Mouse (Mus musculus): ENCODE data around the gene Tspoap1. TPM values are rescaled to one million over a fixed set of nuclear protein-coding genes. Genes with fewer than 3 reads are reported as not detected.

Gene Tspoap1
- polyA plus RNA-seq, 1 experiment from 2014 or later = 1.5 TPM

DNA sequence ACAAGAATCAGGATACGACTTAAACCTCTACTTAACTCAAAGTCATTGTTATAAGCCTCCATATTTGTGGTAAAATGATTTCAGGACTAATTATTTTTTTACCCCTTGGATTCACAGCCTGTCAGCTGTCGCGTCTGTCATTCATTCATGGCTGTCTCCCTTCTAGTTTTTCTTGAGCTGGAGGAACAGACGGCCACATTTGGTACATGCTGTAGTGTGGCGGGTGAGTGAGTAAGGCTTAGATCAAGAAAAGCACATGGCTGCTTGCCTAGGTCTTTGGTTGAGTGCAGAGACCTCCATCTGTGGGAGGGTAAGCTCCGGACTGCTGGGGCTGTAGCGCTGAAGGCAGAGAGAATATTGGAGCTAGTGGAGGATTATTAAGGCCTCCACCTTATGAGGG lies 12.6 kb upstream of the Tspoap1 start:
- Histone ChIP-seq H3K9me3 (no peaks in the 10 kb centered on the region), H3K4me3 (no peak overlapping the region), H3K27ac (peak overlapping the region; percentile 74; the same call in 1 of the 2 replicates), H3K36me3 (peaks cover 25% of the 10 kb centered on the region), H3K4me1 (peaks cover 19% of the 10 kb centered on the region), H3K27me3 (ENCODE audit: insufficient read depth, poor library complexity, severe bottlenecking) (0 out of 2 replicates have a peak, but pooled peaks cover 3% of the 10 kb centered on the region)
- 89% methylated on average over 7 of the region's 7 CpGs for WGBS
- DNase-seq (ENCODE audit: low spot score) = no peak

DNA sequence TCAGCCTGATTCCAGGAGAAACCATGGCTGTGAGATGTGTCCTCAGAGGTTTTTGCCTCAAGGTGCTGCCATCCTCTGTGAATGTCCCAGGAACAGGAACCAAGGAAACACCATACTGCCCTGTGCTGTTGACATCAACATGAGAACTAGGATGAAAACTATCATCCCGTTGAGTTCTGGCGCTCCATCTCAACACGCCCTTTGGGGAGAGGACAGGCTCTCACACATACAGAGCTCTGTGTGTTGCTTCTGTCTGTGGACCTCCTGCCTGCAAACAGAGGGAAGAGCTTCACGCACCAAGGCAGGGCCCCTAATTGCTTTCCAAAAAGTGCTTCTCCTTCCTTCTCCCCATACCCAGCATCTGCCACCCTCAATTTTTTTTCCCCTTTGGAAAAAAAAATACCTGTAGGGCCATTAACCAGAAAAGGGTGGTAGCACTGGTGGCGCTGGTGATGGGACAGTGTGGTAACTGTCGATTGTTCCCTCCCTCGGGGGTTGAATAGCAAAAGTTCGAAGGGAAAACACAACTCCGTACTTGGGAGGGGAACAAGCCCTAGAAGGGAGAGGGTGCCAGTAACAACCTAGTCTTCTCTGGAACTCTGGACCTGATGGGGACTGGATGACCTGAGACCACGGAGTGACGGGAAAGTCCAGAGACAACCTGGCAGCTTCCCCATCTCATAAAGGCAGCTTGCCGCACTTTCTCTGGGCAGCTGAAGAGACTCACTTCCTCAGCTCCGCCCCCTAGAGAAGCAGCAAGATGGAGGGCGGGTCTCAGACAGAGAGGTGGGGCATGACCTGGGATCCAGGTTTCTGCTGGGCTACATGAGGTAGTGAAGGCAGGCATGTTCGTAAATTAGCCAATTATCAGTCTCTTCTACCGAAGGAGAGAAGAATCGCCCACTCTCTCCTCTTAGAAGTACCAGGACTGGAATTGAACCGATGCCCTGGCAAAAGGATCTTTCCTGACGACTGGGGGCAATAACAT lies 11.9 kb upstream of the Tspoap1 start:
- no peaks in the 10 kb centered on the region for H3K9me3 ChIP-seq
- H3K4me1 ChIP-seq = peaks cover 19% of the 10 kb centered on the region
- DNase-seq (ENCODE audit: low spot score) = peak; percentile 85
- H3K27ac ChIP-seq = peak overlapping the region; percentile 74
- peaks cover 19% of the 10 kb centered on the region for H3K36me3 ChIP-seq
- H3K27me3 ChIP-seq (ENCODE audit: insufficient read depth, poor library complexity, severe bottlenecking) = 0 out of 2 replicates have a peak, but pooled peaks cover 3% of the 10 kb centered on the region
- WGBS = 30% methylated on average over 19 of the region's 19 CpGs
- 0 out of 2 replicates have a peak overlapping the region, but pooled peaks have one; percentile 3 for H3K4me3 ChIP-seq

DNA sequence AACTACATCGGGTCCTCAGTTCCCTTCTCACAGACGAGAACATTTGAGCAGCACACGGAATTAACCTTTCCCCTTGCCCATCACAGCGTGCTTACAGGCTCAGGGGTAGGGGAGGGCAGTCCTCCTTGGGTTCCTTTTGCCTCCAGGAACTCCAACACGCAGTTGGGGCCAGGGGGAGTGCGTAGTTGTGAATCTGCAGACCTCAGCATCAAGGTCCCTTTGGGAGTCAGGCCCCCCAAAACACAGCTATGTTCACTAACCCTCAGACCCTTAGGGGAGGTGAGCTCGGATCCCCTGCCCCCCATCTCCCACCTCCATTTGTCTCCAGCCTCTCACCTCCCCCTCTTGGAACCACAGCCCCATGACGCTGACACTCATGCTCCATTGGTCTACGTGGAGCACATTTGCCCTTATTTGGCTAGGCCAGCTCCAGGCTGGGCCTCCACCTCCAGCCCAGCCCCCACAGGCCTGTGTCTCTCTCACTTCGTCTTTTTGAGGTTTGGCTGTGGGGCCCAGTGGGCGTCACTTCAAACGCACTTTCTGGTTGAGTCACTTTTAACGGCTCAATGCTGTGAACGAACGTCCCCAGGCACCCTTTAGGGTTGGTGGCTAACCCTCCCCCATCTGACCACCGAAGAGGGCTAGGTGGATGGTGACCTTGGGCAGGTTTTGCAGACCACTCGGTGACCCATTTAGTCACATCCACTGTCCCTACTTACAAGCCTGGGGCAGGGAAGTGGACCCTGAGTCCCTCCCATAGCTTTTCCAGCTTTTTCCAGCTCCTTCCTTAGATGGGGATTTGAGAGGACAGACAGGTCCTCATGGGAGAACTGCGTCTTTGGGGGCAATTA lies 10.9 kb upstream of the Tspoap1 start:
- DNase-seq (ENCODE audit: low spot score) = peak; percentile 94
- 42% methylated on average over 18 of the region's 18 CpGs for WGBS
- no peaks in the 10 kb centered on the region for H3K9me3 ChIP-seq
- H3K36me3 ChIP-seq = peaks cover 10% of the 10 kb centered on the region
- H3K4me1 ChIP-seq = peaks cover 25% of the 10 kb centered on the region
- H3K27ac ChIP-seq = peak overlapping the region; percentile 74
- H3K27me3 ChIP-seq (ENCODE audit: insufficient read depth, poor library complexity, severe bottlenecking) = 0 out of 2 replicates have a peak, but pooled peaks cover 3% of the 10 kb centered on the region
- H3K4me3 ChIP-seq = peak overlapping the region; percentile 25

DNA sequence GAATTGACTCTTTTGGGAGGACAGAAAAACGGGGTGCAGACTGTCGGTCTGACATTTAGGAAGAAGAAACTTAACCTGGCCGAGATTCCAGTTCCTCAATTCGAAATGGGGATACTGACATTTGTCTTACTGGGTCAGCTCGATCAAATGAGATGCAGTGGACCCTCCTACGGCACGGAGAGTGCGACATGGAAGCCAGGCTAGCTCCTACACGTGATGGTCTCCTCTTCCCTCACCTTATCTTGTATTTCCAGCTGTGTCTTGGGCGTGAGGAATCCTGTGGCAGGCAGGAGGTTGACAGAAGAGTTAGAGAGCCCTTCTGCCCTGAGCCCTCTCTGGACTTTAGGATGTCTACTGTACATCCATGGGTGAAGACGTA lies 10.3 kb upstream of the Tspoap1 start:
- Histone ChIP-seq H3K27me3 (ENCODE audit: insufficient read depth, poor library complexity, severe bottlenecking) (0 out of 2 replicates have a peak, but pooled peaks cover 3% of the 10 kb centered on the region), H3K4me3 (peak overlapping the region; percentile 25; the same call in 1 of the 2 replicates), H3K36me3 (peaks cover 4% of the 10 kb centered on the region), H3K27ac (peak overlapping the region; percentile 74; the same call in 1 of the 2 replicates), H3K9me3 (no peaks in the 10 kb centered on the region), H3K4me1 (peaks cover 29% of the 10 kb centered on the region)
- WGBS = 57% methylated on average over 11 of the region's 11 CpGs
- peak; percentile 87 for DNase-seq (ENCODE audit: low spot score)

DNA sequence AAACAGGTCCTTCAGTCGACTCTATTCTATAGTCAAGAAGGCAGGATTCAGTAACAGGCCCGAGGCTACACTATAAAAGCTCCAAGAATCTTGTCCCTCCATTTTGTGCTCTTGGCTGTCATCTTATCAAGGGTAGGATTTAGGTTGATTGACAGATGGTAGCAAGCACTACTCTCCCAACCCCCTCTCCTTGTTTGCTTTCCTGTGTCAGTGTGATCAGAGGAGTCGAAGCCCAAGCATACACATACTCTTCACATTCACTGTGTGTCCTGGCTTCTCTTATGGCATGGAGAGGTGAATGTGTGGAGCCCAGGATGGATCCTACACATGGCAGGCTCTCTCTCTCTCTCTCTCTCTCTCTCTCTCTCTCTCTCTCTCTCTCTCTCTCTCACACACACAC lies 9.8 kb upstream of the Tspoap1 start:
- peaks cover 29% of the 10 kb centered on the region for H3K4me1 ChIP-seq
- H3K27me3 ChIP-seq (ENCODE audit: insufficient read depth, poor library complexity, severe bottlenecking) = 0 out of 2 replicates have a peak, but pooled peaks cover 3% of the 10 kb centered on the region
- peak overlapping the region; percentile 69; the same call in 1 of the 2 replicates for H3K27ac ChIP-seq
- no peaks in the 10 kb centered on the region for H3K9me3 ChIP-seq
- no peak for DNase-seq (ENCODE audit: low spot score)
- 55% methylated on average over 3 of the region's 3 CpGs for WGBS
- H3K4me3 ChIP-seq = no peak overlapping the region
- no peaks in the 10 kb centered on the region for H3K36me3 ChIP-seq

DNA sequence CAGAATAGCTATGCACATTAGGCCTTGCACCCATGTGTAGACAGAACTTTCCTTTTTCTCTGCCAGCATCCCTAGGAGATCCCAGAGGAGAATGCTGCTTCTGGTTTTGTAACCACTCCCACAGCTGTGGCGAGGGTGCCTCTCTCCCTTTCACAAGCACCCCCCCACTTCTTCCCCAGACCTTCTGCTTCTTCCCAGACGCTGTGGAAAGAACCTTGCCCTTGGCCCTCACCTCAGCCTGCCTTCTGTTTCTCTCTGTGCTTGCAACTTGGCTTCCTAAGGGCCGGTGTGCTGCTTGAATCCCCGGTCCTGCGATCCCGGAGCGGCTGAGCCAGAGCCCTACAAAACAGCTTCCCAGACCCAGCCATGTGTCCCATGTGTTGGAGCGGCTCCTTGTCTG lies 9.3 kb upstream of the Tspoap1 start:
- H3K27ac ChIP-seq = peak overlapping the region; percentile 69

DNA sequence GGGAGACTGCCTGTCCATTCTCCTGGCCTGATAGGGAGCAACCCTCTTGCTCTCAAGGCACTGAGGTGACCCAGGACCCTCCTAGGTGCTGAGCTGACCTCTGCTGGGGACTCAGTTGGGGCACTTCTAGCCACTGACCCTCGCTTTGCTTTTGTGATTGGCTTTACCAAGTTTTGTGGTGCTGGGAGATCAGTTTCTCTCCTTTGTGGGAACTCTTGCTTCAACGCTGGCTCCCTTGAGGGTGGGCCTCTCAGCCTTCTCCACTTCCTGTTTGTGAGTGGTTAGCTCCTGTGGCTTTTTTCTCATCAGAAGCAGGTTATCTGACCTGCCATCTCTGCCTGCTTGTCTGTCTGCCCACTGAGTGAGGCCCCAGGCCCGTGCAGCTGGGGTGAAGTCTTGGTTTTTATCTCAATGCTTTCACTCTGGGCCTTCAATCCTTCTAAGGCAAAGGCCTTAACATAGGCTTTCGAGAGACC lies 8.8 kb upstream of the Tspoap1 start:
- Histone ChIP-seq H3K27me3 (ENCODE audit: insufficient read depth, poor library complexity, severe bottlenecking) (0 out of 2 replicates have a peak, but pooled peaks cover 3% of the 10 kb centered on the region), H3K4me3 (no peak overlapping the region), H3K36me3 (no peaks in the 10 kb centered on the region), H3K9me3 (no peaks in the 10 kb centered on the region), H3K4me1 (peaks cover 29% of the 10 kb centered on the region), H3K27ac (peak overlapping the region; percentile 69)
- WGBS = 49% methylated on average over 4 of the region's 4 CpGs
- peak; percentile 75 for DNase-seq (ENCODE audit: low spot score)

More for the DNA sequence above, 9.3 kb upstream of the Tspoap1 start:
- peaks cover 29% of the 10 kb centered on the region for H3K4me1 ChIP-seq
- DNase-seq (ENCODE audit: low spot score) = peak; percentile 74
- 0 out of 2 replicates have a peak overlapping the region, but pooled peaks have one; percentile 3 for H3K4me3 ChIP-seq
- H3K36me3 ChIP-seq = no peaks in the 10 kb centered on the region
- 77% methylated on average over 8 of the region's 8 CpGs for WGBS
- 0 out of 2 replicates have a peak, but pooled peaks cover 3% of the 10 kb centered on the region for H3K27me3 ChIP-seq (ENCODE audit: insufficient read depth, poor library complexity, severe bottlenecking)
- H3K9me3 ChIP-seq = no peaks in the 10 kb centered on the region

DNA sequence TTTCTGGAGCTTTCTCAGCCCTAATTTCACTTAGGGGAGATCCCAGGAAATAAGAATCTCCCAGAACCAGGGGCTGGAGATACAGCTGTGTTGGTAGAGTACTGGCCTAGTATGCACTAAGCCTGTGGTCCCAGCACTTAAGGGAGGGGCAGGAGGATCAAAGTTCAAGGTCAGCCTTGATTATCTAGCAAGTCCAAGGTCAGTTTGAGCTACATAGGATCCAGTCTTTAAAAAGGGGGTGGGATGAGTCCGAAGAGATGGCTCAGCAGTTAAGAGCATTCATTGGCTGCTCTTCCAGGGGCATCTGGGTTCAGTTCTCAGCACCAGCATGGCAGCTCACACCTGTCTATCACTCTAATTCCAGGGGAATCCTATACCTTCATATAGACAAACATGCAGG lies 8.0 kb upstream of the Tspoap1 start:
- Histone ChIP-seq H3K4me1 (peaks cover 29% of the 10 kb centered on the region), H3K36me3 (no peaks in the 10 kb centered on the region), H3K9me3 (no peaks in the 10 kb centered on the region), H3K27me3 (ENCODE audit: insufficient read depth, poor library complexity, severe bottlenecking) (0 out of 2 replicates have a peak, but pooled peaks cover 3% of the 10 kb centered on the region), H3K27ac (peak overlapping the region; percentile 69; the same call in 1 of the 2 replicates), H3K4me3 (no peak overlapping the region)
- no peak for DNase-seq (ENCODE audit: low spot score)
- WGBS = 80% methylated on average over 1 of the region's 1 CpGs

DNA sequence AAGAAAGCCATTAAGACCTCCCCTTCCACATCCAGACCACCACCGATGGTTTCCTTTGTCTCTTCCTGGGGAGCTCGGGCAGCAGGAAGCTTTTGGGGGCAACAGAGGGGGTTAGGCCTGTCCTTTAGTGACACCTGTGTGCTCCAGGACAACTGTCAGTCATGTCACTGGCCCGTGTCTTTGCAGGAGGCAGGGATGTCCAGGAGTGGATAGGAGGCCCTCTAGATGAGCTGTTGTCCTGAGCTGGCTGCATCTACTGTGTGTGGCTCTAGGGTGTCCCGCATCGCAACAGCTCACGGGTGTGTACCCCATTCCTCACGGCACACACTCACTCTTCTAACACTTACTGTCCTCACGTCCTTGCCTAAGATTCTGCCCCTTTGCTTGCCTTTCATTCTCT lies 7.1 kb upstream of the Tspoap1 start:
- no peak for DNase-seq (ENCODE audit: low spot score)
- Histone ChIP-seq H3K36me3 (no peaks in the 10 kb centered on the region), H3K27ac (peak overlapping the region; percentile 77; the same call in 1 of the 2 replicates), H3K9me3 (no peaks in the 10 kb centered on the region), H3K4me3 (no peak overlapping the region), H3K27me3 (ENCODE audit: insufficient read depth, poor library complexity, severe bottlenecking) (0 out of 2 replicates have a peak, but pooled peaks cover 3% of the 10 kb centered on the region), H3K4me1 (peaks cover 29% of the 10 kb centered on the region)
- WGBS = 72% methylated on average over 8 of the region's 8 CpGs

DNA sequence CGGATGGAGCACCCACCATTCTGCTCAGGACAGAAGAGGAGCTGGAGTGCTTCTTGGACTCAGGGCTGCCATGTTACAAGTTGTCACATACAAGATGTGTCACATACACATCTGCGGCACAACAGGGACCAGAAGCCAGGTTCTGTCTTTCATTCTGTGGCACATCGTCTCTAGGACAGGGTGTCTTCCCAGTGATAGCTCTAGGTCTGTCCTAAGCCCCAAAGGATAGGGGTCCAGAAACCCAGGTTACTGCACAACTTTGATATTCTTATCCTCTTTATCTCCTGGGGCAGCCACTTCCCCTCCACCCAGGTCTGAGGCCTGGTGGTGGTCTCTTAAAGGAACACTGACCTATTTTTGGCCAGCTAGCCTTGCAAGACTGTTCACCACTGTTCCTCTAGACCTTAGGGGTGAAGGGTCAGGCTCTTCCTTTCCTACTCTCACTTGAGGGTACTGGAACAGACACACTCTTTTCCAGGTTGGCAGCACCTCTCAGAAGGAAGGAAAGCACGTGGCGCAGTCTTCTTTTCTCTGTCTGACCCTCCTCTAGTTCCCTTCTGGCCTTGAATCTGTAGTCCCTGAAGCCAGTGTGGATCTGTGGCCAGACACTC lies 6.3 kb upstream of the Tspoap1 start:
- H3K27me3 ChIP-seq (ENCODE audit: insufficient read depth, poor library complexity, severe bottlenecking) = peaks cover 3% of the 10 kb centered on the region; the same call in 1 of the 2 replicates
- H3K9me3 ChIP-seq = no peaks in the 10 kb centered on the region
- H3K27ac ChIP-seq = peak overlapping the region; percentile 77
- no peak for DNase-seq (ENCODE audit: low spot score)
- 68% methylated on average over 5 of the region's 5 CpGs for WGBS
- no peaks in the 10 kb centered on the region for H3K36me3 ChIP-seq
- H3K4me1 ChIP-seq = peaks cover 24% of the 10 kb centered on the region
- no peak overlapping the region for H3K4me3 ChIP-seq

DNA sequence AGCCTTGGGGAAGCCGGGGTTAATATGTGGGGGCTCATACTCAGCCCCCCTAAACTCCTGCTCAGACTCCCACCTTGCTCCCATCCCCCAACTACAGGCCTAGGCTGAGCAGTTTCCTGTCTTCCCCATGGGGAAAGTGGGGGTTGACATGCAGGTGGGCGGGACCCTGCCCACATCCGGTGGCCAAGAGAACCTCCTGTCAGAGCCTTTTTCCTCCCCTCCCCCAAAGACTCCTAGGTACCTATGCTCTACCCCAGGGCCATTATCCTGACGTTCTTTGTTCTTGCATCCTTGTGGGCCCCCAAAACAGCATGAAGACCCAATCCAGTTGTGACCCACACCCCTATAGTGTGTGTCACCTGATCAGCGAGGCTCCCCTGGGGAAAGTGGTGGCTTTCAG lies 5.7 kb upstream of the Tspoap1 start:
- peaks cover 20% of the 10 kb centered on the region for H3K4me1 ChIP-seq
- H3K36me3 ChIP-seq = no peaks in the 10 kb centered on the region
- H3K27me3 ChIP-seq (ENCODE audit: insufficient read depth, poor library complexity, severe bottlenecking) = peaks cover 4% of the 10 kb centered on the region
- H3K9me3 ChIP-seq = no peaks in the 10 kb centered on the region
- 60% methylated on average over 5 of the region's 5 CpGs for WGBS
- no peak for DNase-seq (ENCODE audit: low spot score)
- 0 out of 2 replicates have a peak overlapping the region, but pooled peaks have one; percentile 1 for H3K4me3 ChIP-seq
- H3K27ac ChIP-seq = peak overlapping the region; percentile 77
